Mouse (Mus musculus): Measurements from ENCODE around the gene Tab1.

Tab1 gene

GRCm38 (mm10) chr15:80163274-80163673 lies 30.3 kb downstream of the Tab1 start:
- DNase-seq (ENCODE audit: low spot score in 2 of 2): no peak

GRCm38 (mm10) chr15:80163716-80164115 lies 30.8 kb downstream of the Tab1 start:
- DNase-seq (ENCODE audit: low spot score in 2 of 2): no peak

GRCm38 (mm10) chr15:80165396-80165795 lies 32.5 kb downstream of the Tab1 start:
- DNase-seq (ENCODE audit: low spot score in 2 of 2): no peak

- no peak for DNase-seq (ENCODE audit: low spot score in 2 of 2)
These were observed 36.6 kb downstream of the Tab1 start for GRCm38 (mm10) chr15:80169484-80169883.

- DNase-seq (ENCODE audit: low spot score in 2 of 2): no peak
These were observed 37.4 kb downstream of the Tab1 start for GRCm38 (mm10) chr15:80170357-80170756.

GRCm38 (mm10) chr15:80171286-80171685 lies 38.4 kb downstream of the Tab1 start:
- no peak for DNase-seq (ENCODE audit: low spot score in 2 of 2)

- DNase-seq (ENCODE audit: low spot score in 2 of 2): no peak
These were observed 38.9 kb downstream of the Tab1 start for GRCm38 (mm10) chr15:80171791-80172190.

GRCm38 (mm10) chr15:80173001-80173771 lies 40.3 kb downstream of the Tab1 start, which contains the start of gene Mgat3:
TSS of gene Mgat3 (plus strand) at chr15:80173721.
- no peak for DNase-seq (ENCODE audit: low spot score in 2 of 2)

GRCm38 (mm10) chr15:80173781-80174597 lies 41.1 kb downstream of the Tab1 start:
- no peak for DNase-seq (ENCODE audit: low spot score in 2 of 2)

GRCm38 (mm10) chr15:80174598-80174875 lies 41.6 kb downstream of the Tab1 start:
- DNase-seq (ENCODE audit: low spot score in 2 of 2): no peak

- no peak for DNase-seq (ENCODE audit: low spot score in 2 of 2)
These were observed 42.4 kb downstream of the Tab1 start for GRCm38 (mm10) chr15:80175316-80175715.

GRCm38 (mm10) chr15:80175756-80176155 lies 42.8 kb downstream of the Tab1 start:
- DNase-seq (ENCODE audit: low spot score in 2 of 2): no peak

GRCm38 (mm10) chr15:80181561-80181960 lies 48.6 kb downstream of the Tab1 start:
- no peak for DNase-seq (ENCODE audit: low spot score in 2 of 2)

GRCm38 (mm10) chr15:80182072-80182700 lies 49.3 kb downstream of the Tab1 start:
- no peak for DNase-seq (ENCODE audit: low spot score in 2 of 2)

- DNase-seq (ENCODE audit: low spot score in 2 of 2): no peak
These were observed 56.0 kb downstream of the Tab1 start for GRCm38 (mm10) chr15:80188927-80189326.

- no peak for DNase-seq (ENCODE audit: low spot score in 2 of 2)
These were observed 57.1 kb downstream of the Tab1 start for GRCm38 (mm10) chr15:80190075-80190474.

GRCm38 (mm10) chr15:80191585-80192245 lies 58.8 kb downstream of the Tab1 start:
- DNase-seq (ENCODE audit: low spot score in 2 of 2): no peak

- no peak for DNase-seq (ENCODE audit: low spot score in 2 of 2)
These were observed 59.3 kb downstream of the Tab1 start for GRCm38 (mm10) chr15:80192246-80192585.

GRCm38 (mm10) chr15:80192847-80193246 lies 59.9 kb downstream of the Tab1 start:
- DNase-seq (ENCODE audit: low spot score in 2 of 2): no peak

- no peak for DNase-seq (ENCODE audit: low spot score in 2 of 2)
These were observed 66.6 kb downstream of the Tab1 start for GRCm38 (mm10) chr15:80199556-80199955.

- no peak for DNase-seq (ENCODE audit: low spot score in 2 of 2)
These were observed 69.3 kb downstream of the Tab1 start for GRCm38 (mm10) chr15:80202111-80202775.

- DNase-seq (ENCODE audit: low spot score in 2 of 2): peak in 1 of 2 experiments; percentile 19
These were observed 70.5 kb downstream of the Tab1 start for GRCm38 (mm10) chr15:80203406-80203805.

All from spleen, postnatal 14 days (tissue).